Mouse (Mus musculus) C2C12 (cell line): ENCODE data around the gene Rhoq.

Experiments used
- CEBPB ChIP-seq: IDR thresholded peaks from one replicate; pipeline ENCODE4 v1.6.1; 2011; ENCODE audit warnings: low read depth, mild to moderate bottlenecking, control low read depth, moderate library complexity
- CTCF ChIP-seq: IDR thresholded peaks from one replicate; pipeline ENCODE4 v1.5.1; 2011; ENCODE audit not compliant: control insufficient read depth, insufficient read depth, insufficient read length
- MAX ChIP-seq: IDR thresholded peaks from one replicate; pipeline ENCODE4 v1.6.1; 2011; ENCODE audit warnings: mild to moderate bottlenecking, control low read depth
- MYOG ChIP-seq: IDR thresholded peaks from one replicate; pipeline ENCODE4 v1.6.1; 2011; ENCODE audit not compliant: control insufficient read depth, insufficient read length; ENCODE audit errors: extremely low read depth

GRCm38 (mm10) chr17:86973097-86973496, 10.2 kb downstream of the Rhoq start:
- no peak for TF ChIP-seq CTCF
- no peak for TF ChIP-seq MYOG
- TF ChIP-seq CEBPB: no peak
- TF ChIP-seq MAX: no peak
